Mouse (Mus musculus) G1E (cell line): ENCODE results near the gene Plin2. TPM values are rescaled to one million over a fixed set of nuclear protein-coding genes. Genes with fewer than 3 reads are reported as not detected.

Experiments used
- ATAC-seq: 2 replicates; pipeline ENCODE4 v1.8.0; 2016; ENCODE audit warnings: mild to moderate bottlenecking; ENCODE audit not compliant: insufficient number of reproducible peaks, poor library complexity, low FRiP score, severe bottlenecking; ENCODE audit errors: extremely low read depth
- DNase-seq: peaks from one replicate; pipeline ENCODE4 v3.0.0; 2012; ENCODE audit warnings: low spot score
- H3K27me3 ChIP-seq: 2 replicates; pipeline ENCODE4 v1.6.1; 2012; ENCODE audit warnings: mild to moderate bottlenecking, low read length, inconsistent platforms; ENCODE audit not compliant: insufficient read depth
- H3K36me3 ChIP-seq: replicated peaks from 2 replicates; pipeline ENCODE3; 2012; ENCODE audit warnings: mild to moderate bottlenecking, inconsistent platforms
- H3K4me1 ChIP-seq: 2 replicates; pipeline ENCODE4 v1.6.1; 2012; ENCODE audit warnings: low read depth, low read length, inconsistent platforms, mixed read lengths; ENCODE audit not compliant: insufficient read depth
- H3K4me3 ChIP-seq: 2 replicates; pipeline ENCODE4 v1.5.1; 2012; ENCODE audit warnings: low read depth, mild to moderate bottlenecking, inconsistent platforms, low read length, moderate library complexity, mixed read lengths
- H3K9me3 ChIP-seq: replicated peaks from 2 replicates; pipeline ENCODE4 v1.6.1; 2012; ENCODE audit warnings: inconsistent platforms
- CTCF ChIP-seq: IDR thresholded peaks from 2 replicates; pipeline ENCODE4 v1.5.1; 2012; ENCODE audit warnings: low read depth, low read length, inconsistent platforms, mixed read lengths
- GATA1 ChIP-seq: IDR thresholded peaks from 2 replicates; pipeline ENCODE4 v1.6.1; 2012; ENCODE audit warnings: borderline replicate concordance, low read length, inconsistent platforms, mixed read lengths
- GATA2 ChIP-seq: IDR thresholded peaks from 2 replicates; pipeline ENCODE4 v1.6.1; 2012; ENCODE audit warnings: low read depth, low read length, inconsistent platforms, borderline replicate concordance
- POLR2AphosphoS5 ChIP-seq: IDR thresholded peaks from 2 replicates; pipeline ENCODE4 v1.6.1; 2012; ENCODE audit warnings: low read depth, low read length, inconsistent platforms; ENCODE audit not compliant: insufficient replicate concordance
- TAL1 ChIP-seq: conservative IDR thresholded peaks from 2 replicates; pipeline ENCODE4 v1.6.1; 2012; ENCODE audit warnings: low read depth, low read length, inconsistent platforms, mixed read lengths
- polyA plus RNA-seq: library from polyadenylated mRNA; stranded (reverse); fragments of >175 nt; gene quantifications from 2 replicates; pipeline ENCODE4 v1.2.3, GENCODE M21; 2012
- total RNA-seq, 2 experiments: library from RNA; stranded (forward) in 1 of 2; stranded (reverse) in 1 of 2; fragments of 200-1000 nt in 1 of 2; fragments of >200 nt in 1 of 2; fragmentation: Nextera tagmentation in 1 of 2; gene quantifications; 2 replicates each; pipeline ENCODE4 v1.2.3; 2014 to 2017

The Plin2 gene
- total and polyA plus RNA-seq, 3 experiments, result 21.9 to 447 (median 184) TPM

DNA sequence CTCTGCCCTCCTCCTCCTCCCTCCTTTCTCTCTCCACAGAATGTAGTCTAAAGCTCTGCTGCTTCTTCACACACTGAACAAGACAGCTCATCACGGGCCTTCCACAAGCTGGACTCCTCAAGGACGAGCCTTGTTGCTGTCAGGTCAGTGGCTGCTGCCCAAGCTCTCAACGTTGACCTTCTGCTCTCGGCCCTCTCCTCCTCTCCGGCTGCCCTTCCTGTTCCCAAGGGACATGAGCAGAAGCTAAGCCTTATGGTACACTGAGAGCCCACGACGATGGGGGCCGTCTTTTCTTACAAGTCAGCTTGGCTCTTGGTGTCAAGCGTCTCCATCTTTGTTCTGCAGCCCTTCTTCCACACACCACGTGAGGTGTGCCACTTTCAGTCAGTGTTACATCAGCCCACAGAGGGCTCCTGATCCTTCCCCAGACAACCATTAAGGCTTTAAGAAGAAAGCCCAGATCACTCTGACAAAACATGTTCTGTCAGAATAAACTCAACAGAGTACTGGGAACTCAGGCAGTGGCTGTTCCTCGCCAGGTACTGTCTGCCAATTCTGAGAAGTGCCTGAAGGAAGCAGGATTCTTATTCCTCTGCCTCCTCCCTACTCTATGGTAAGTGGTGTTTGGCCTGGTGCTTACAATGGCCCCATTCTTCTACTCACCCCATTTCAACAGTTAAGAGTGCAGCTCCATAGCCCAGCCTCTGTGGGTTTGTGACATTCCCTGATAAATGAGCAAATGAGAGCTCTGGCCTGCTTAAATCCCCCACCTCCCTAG, 15.6 kb upstream of the Plin2 start:
- Histone ChIP-seq H3K9me3 (no peaks in the 10 kb centered on the region), H3K4me3 (no peak overlapping the region), H3K27me3 (no peaks in the 10 kb centered on the region), H3K36me3 (no peaks in the 10 kb centered on the region), H3K4me1 (peaks cover 67% of the 10 kb centered on the region)
- ATAC-seq (no peak), DNase-seq (no peak)
- no peak for TF ChIP-seq GATA2
- no peak for TF ChIP-seq GATA1
- TF ChIP-seq CTCF, result no peak
- TF ChIP-seq TAL1, result no peak
- TF ChIP-seq POLR2AphosphoS5, result no peak

DNA sequence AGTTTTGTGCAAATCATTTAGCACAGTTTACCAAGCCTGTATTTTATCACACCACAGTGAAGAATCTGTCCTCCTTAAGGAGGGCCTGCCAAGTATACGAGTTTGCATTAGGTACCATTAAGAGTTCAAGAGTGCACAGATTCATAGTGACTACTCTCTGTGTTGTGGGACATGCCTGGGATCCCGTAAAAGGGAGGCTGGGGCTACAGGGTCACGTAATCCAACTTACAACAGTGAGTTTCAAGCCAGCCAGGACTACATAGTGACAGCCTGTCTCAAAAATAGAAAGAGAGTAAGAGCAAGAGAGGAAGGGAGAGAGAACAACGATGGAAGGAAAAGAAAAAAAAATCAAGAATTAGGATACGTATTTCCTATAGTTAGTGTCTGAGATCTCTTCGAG, 14.9 kb upstream of the Plin2 start:
- Histone ChIP-seq H3K27me3 (no peaks in the 10 kb centered on the region), H3K9me3 (no peaks in the 10 kb centered on the region), H3K4me3 (no peak overlapping the region), H3K4me1 (peaks cover 63% of the 10 kb centered on the region), H3K36me3 (no peaks in the 10 kb centered on the region)
- TF ChIP-seq POLR2AphosphoS5 (no peak), CTCF (no peak), GATA2 (no peak), GATA1 (no peak), TAL1 (no peak)
- ATAC-seq (no peak), DNase-seq (no peak)

DNA sequence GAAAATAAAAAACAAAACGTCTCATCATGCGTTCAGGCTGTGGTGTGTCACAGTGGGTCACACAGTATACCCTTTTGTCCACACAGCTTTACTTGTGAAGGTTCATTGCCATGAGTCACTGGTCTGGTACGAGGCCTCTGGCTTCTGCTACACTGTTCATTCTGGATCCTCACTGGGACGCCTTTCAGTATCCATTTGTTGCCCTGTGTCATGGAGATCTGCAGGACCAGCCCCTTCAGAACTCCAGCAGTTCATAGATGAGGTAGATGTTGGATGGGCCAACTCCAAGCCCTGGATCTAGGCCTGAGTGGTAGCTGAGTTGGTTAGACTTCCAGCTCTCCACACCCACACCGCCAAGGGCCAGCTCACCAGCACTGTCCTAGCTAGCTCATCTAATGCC, 13.9 kb upstream of the Plin2 start:
- DNase-seq (no peak), ATAC-seq (no peak)
- TF ChIP-seq TAL1 (no peak), POLR2AphosphoS5 (no peak), GATA1 (no peak), CTCF (no peak), GATA2 (no peak)
- Histone ChIP-seq H3K9me3 (no peaks in the 10 kb centered on the region), H3K4me3 (no peak overlapping the region), H3K36me3 (no peaks in the 10 kb centered on the region), H3K27me3 (no peaks in the 10 kb centered on the region), H3K4me1 (peaks cover 54% of the 10 kb centered on the region)

DNA sequence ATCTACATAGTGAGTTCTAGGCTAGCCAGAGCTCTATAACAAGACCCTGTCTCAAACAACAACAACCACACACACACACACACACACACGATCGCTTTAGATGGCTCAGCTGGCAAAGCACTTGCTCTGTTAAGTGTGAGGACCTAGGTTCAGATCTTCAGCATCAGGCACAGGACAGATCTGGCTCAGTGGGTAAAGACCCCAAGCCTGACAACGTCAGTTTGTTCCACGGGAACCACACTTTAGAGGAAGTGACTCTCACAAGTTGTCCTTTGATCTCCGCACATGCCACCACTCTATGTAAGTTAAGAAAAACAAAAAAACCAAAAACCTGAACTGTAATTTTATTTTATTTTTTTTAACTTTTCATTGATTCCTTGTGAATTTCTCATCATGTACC, 13.4 kb upstream of the Plin2 start:
- Histone ChIP-seq H3K27me3 (no peaks in the 10 kb centered on the region), H3K9me3 (no peaks in the 10 kb centered on the region), H3K4me3 (no peak overlapping the region), H3K36me3 (no peaks in the 10 kb centered on the region), H3K4me1 (peaks cover 51% of the 10 kb centered on the region)
- no peak for TF ChIP-seq TAL1
- no peak for TF ChIP-seq GATA1
- no peak for TF ChIP-seq GATA2
- no peak for TF ChIP-seq CTCF
- TF ChIP-seq POLR2AphosphoS5, result no peak
- ATAC-seq (no peak), DNase-seq (no peak)

DNA sequence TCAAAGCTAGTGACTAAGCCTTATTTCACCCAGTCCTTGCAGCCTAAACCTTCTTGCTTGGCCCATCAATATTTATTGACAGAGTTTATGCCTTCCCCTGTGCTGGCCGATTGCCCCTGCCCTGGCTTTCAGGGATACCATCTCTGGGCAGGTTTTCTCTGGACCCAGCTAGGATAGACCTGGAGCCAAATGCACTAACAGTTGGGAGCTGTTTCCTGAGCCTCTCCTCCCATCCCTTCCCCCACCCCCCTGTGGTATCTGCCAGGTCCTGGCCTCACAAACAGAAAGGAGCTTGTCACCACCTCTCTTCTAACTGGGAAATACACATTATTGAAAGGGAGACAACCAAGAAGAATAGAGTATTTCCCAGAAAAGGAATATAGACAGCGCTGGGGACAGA, 12.0 kb upstream of the Plin2 start:
- no peak overlapping the region for H3K4me3 ChIP-seq
- DNase-seq, result no peak
- no peaks in the 10 kb centered on the region for H3K9me3 ChIP-seq
- H3K36me3 ChIP-seq, result no peaks in the 10 kb centered on the region
- TF ChIP-seq GATA1, result no peak
- no peak for TF ChIP-seq GATA2
- no peaks in the 10 kb centered on the region for H3K27me3 ChIP-seq
- peaks cover 39% of the 10 kb centered on the region for H3K4me1 ChIP-seq
- ATAC-seq, result no peak

DNA sequence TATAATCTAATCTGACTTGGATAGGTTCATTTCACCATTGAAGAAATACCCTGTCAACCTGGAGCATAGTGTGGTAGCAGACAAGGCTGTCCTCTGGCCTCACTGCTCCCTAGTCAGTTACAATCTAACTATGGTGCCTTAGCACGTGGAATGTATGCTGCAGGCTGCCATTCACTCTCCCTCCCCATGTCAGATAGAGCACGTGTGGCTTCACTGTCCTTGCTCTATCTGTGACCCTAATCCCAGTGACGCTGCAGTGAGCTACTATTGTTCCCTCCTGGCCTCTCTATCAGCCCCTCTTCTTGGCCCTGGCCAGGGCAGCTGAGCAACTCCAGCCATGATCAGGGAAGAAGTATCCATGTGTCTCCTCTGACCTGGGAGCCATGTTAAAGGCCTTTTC, 11.6 kb upstream of the Plin2 start:
- no peak overlapping the region for H3K4me3 ChIP-seq
- H3K4me1 ChIP-seq, result peaks cover 34% of the 10 kb centered on the region
- H3K9me3 ChIP-seq, result no peaks in the 10 kb centered on the region
- ATAC-seq (no peak), DNase-seq (no peak)
- H3K27me3 ChIP-seq, result no peaks in the 10 kb centered on the region
- TF ChIP-seq TAL1 (no peak), POLR2AphosphoS5 (no peak), GATA1 (no peak), CTCF (no peak), GATA2 (no peak)
- no peaks in the 10 kb centered on the region for H3K36me3 ChIP-seq
